8 mouse cellular contexts compared by ENCODE assay signal in genomic region chr7:111028281-111029045, GRCm38 (mm10). TPM values are rescaled to one million over a fixed set of nuclear protein-coding genes. Genes with fewer than 3 reads are reported as not detected.
DNase-seq lines count a peak whose midpoint lies in the region; ATAC-seq lines count a peak whose summit lies in the region.

Ctr9 (plus strand) TSS chr7:111028951.

- H3K27me3 ChIP-seq in intestine, embryonic 14.5 days (replicated peaks; ENCODE audit: control insufficient read depth, insufficient read depth, low read length): no peaks in the 10 kb centered on the region

- peak within 1 kb of the TSS; percentile 57 for H3K4me2 ChIP-seq in intestine, embryonic 14.5 days (ENCODE audit: low read length)

- peak within 1 kb of the TSS; percentile 69 for H3K9ac ChIP-seq in intestine, embryonic 14.5 days (ENCODE audit: low read length)

- intact Hi-C loops in left cerebral cortex, postnatal 14 days (cut with DNase I): no loop called here

- WGBS in intestine, embryonic 14.5 days: 6% methylated on average over 45 of the region's 45 CpGs

- H3K9me3 ChIP-seq in intestine, embryonic 14.5 days (ENCODE audit: control insufficient read depth, low read length): no peaks in the 10 kb centered on the region

- H3K4me3 ChIP-seq in intestine, embryonic 14.5 days (ENCODE audit: low read depth, low read length): peak within 1 kb of the TSS; percentile 87

- H3K4me1 ChIP-seq in intestine, embryonic 14.5 days (replicated peaks; ENCODE audit: control insufficient read depth, insufficient read depth, low read length): peaks cover 16% of the 10 kb centered on the region

- ATAC-seq in intestine, embryonic 14.5 days (replicated peaks; ENCODE audit: low FRiP score, low TSS enrichment, low read depth): peak; percentile 95

- H3K27ac ChIP-seq in intestine, embryonic 14.5 days (ENCODE audit: low read depth): peak within 1 kb of the TSS; percentile 94

- peaks cover 30% of the 10 kb centered on the region for H3K36me3 ChIP-seq in intestine, embryonic 14.5 days (ENCODE audit: control insufficient read depth, insufficient read depth, low read length)

- peak; percentile 95 to 99 for DNase-seq in adrenal gland, adult (ENCODE audit: inconsistent age in 2 of 2, low spot score in 1 of 2)
- peak; percentile 94 for DNase-seq in embryo, embryonic 10.5 days (ENCODE audit: low spot score)
- peak; percentile 88 for DNase-seq in gastrocnemius, postnatal 25 days
- peak; percentile 99 for DNase-seq in intestine, embryonic 14.5 days (ENCODE audit: low spot score)
- DNase-seq in left cerebral cortex, postnatal 14 days (ENCODE audit: low spot score in 2 of 2): peak; percentile 91 to 92
- DNase-seq in mesoderm, embryonic 11.5 days (ENCODE audit: low read depth, low spot score): peak; percentile 91
- peak; percentile 90 to 91 for DNase-seq in right cerebral cortex, postnatal 36 days (ENCODE audit: low spot score in 2 of 2)
- peak; percentile 94 for DNase-seq in yolk sac, embryonic 10.5 days (ENCODE audit: low spot score)

RNA-seq across cellular contexts. Expression of gene Ctr9, which starts in this region (rescaled TPM):
- 10 to 100 TPM; 13.6 to 14.4 TPM for total RNA-seq in gastrocnemius, postnatal 25 days (2021)
- polyA plus RNA-seq in intestine, embryonic 14.5 days (2014; fragmentation: Nextera tagmentation; extraction: Ambion mirVana): 54.0 and 61.2 TPM in 2 replicates
- 10 to 100 TPM; 42.5 to 48.1 TPM for total RNA-seq in left cerebral cortex, postnatal 14 days (2021)

Comparison
In these comparisons a context has a peak if more than half of its experiments do, and no peak if none do; other contexts are left out.
1. Peak in every context shown above with its lines: DNase-seq, ATAC-seq, H3K4me3 ChIP-seq and H3K27ac ChIP-seq.